8 mouse cellular contexts compared by ENCODE assay signal in the genomic region with DNA sequence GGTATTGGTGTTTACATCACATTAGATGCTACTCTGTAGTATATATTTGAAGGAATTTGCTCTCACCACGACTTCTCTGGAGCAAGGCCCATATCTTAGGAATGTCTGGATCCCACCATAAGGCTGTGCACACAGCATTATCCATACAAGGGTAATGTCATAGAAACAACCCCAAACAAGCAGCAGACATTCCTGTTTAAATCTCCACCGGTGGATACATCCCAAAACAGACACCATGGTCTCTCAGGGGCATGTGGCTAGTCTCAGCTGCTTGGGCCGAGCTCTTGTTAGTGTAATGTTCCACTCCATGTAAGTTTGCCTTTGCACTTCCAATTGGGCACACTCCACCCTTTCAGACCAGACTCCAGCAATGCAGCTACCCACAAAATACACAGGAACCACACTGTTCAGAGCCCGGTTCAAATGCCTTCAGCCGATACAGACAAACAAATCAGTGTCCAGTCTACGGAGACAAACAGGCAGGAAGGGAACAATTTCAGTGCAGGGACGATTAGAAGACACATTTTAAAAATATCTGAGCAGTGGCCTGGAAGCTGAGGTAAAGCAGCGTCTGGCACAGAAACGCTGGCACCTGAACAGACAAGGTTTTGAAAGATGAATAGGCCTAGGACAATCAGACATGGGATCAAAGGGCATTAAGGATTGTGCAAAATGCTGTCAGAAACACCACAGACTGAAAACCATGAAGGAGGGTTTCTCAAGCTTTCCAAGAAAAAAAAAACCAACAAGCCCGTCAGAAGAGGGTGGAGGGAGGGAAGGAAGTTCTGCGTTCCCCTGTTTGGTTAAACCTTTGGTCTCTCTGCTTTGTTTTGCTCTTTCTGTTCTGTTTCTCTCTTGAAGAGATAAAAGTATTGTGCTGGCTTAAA. TPM values are rescaled to one million over a fixed set of nuclear protein-coding genes. Genes with fewer than 3 reads are reported as not detected.
DNase-seq lines count a peak whose midpoint lies in the region; ATAC-seq and TF ChIP-seq lines count a peak whose summit lies in the region.

No protein-coding gene starts in this region.

- no peak for ATAC-seq in kidney, embryonic 16.5 days (ENCODE audit: low FRiP score, low TSS enrichment)

- no peak for TF ChIP-seq CTCF in brain, embryonic 14.5 days (IDR thresholded peaks at IDR 0.05; ENCODE audit: borderline replicate concordance, extremely low read depth, insufficient read depth, insufficient read length)

- H3K36me3 ChIP-seq in kidney, embryonic 16.5 days (ENCODE audit: insufficient read depth, low read length) = no peaks in the 10 kb centered on the region
- no peaks in the 10 kb centered on the region for H3K36me3 ChIP-seq in megakaryocyte, embryonic 14.5 days (replicated peaks; ENCODE audit: low read length)

- no peaks in the 10 kb centered on the region for H3K27me3 ChIP-seq in kidney, embryonic 16.5 days (ENCODE audit: insufficient read depth, low read length)
- H3K27me3 ChIP-seq in megakaryocyte, embryonic 14.5 days (replicated peaks) = peaks cover 48% of the 10 kb centered on the region

- H3K9ac ChIP-seq in kidney, embryonic 16.5 days (replicated peaks; ENCODE audit: low read length) = peak overlapping the region; percentile 58

- peak overlapping the region; percentile 10; the same call in 1 of the 2 replicates for H3K27ac ChIP-seq in kidney, embryonic 16.5 days (ENCODE audit: low read length)

- peak overlapping the region; percentile 78 for H3K4me2 ChIP-seq in kidney, embryonic 16.5 days (replicated peaks; ENCODE audit: low read depth, low read length)

- H3K9me3 ChIP-seq in kidney, embryonic 16.5 days (ENCODE audit: low read length) = no peaks in the 10 kb centered on the region
- H3K9me3 ChIP-seq in megakaryocyte, embryonic 14.5 days = no peaks in the 10 kb centered on the region

- peak overlapping the region; percentile 88 for H3K4me3 ChIP-seq in kidney, embryonic 16.5 days (ENCODE audit: low read length)
- peak overlapping the region; percentile 39 for H3K4me3 ChIP-seq in megakaryocyte, embryonic 14.5 days (replicated peaks)

- peak; percentile 59 for DNase-seq in adrenal gland, adult 2 months
- no peak for DNase-seq in adrenal gland, postnatal 4 days (ENCODE audit: low spot score in 2 of 2)
- DNase-seq in brain, embryonic 14.5 days (ENCODE audit: low read depth) = peak; percentile 52
- peak; percentile 56 for DNase-seq in gonadal fat pad, adult 2 months (ENCODE audit: low read depth)
- no peak for DNase-seq in spleen, postnatal 36 days (ENCODE audit: low spot score in 2 of 2)
- DNase-seq in ovary, postnatal 14 days (ENCODE audit: low spot score) = no peak

- no peak for TF ChIP-seq POLR2A in brain, embryonic 14.5 days (IDR thresholded peaks at IDR 0.05; ENCODE audit: borderline replicate concordance, extremely low read depth, insufficient read depth, insufficient read length, poor library complexity, severe bottlenecking)

- H3K4me1 ChIP-seq in kidney, embryonic 16.5 days (ENCODE audit: insufficient read depth, low read length) = peaks cover 29% of the 10 kb centered on the region; the same call in 1 of the 2 replicates
- H3K4me1 ChIP-seq in megakaryocyte, embryonic 14.5 days = peaks cover 23% of the 10 kb centered on the region

- WGBS in kidney, embryonic 16.5 days = 21% methylated on average over 11 of the region's 11 CpGs

RNA-seq across cellular contexts. Expression of a gene that starts 1.8 kb away (rescaled TPM):
- total RNA-seq in adrenal gland, adult 2 months (2021) = 1 to 10 TPM; 7.5 to 9.1 TPM
- 4.0 and 4.1 TPM in 2 replicates for polyA plus RNA-seq in adrenal gland, adult 2 months (2012; rRNA removed)
- 10 to 100 TPM; 11.5 to 12.9 TPM for total RNA-seq in adrenal gland, postnatal 4 days (2021)
- 3.7 and 4.7 TPM in 2 replicates for polyA plus RNA-seq in brain, embryonic 14.5 days (2012; rRNA removed)
- polyA plus RNA-seq in gonadal fat pad, adult 2 months (2012; rRNA removed) = 1.7 and 2.1 TPM in 2 replicates
- polyA plus RNA-seq in kidney, embryonic 16.5 days (2015; fragmentation: Nextera tagmentation; extraction: Ambion mirVana) = 0.89 and 1.1 TPM in 2 replicates
- 0.48 and 0.91 TPM in 2 replicates for polyA plus RNA-seq in megakaryocyte, embryonic 14.5 days (2012; ENCODE audit: insufficient read depth, low replicate concordance)

Comparison
In these comparisons a context has a peak if more than half of its experiments do, and no peak if none do; other contexts are left out.
1. DNase-seq: peak in adrenal gland, adult 2 months (single experiment), brain, embryonic 14.5 days (single experiment) and gonadal fat pad, adult 2 months (single experiment); none in adrenal gland, postnatal 4 days (0 of 2), spleen, postnatal 36 days (0 of 2) and ovary, postnatal 14 days (single experiment).